Mouse (Mus musculus) urinary bladder, adult 2 months (tissue): ENCODE measurements around the gene Ifnar2. TPM values are rescaled to one million over a fixed set of nuclear protein-coding genes. Genes with fewer than 3 reads are reported as not detected.

Experiments
- DNase-seq: peaks from one replicate; pipeline ENCODE4 v3.0.0; 2022; ENCODE audit warnings: low spot score
- polyA plus RNA-seq: library from polyadenylated mRNA; depleted of rRNA; stranded (reverse); fragments of >200 nt; gene quantifications from 2 replicates; pipeline ENCODE4 v1.2.3, GENCODE M21; 2012

The Ifnar2 gene
- polyA plus RNA-seq, 1 experiment, result 57.9 TPM

- no peak for DNase-seq
Measured at GRCm38 (mm10) chr16:91391421-91391820, 18.8 kb downstream of the Ifnar2 start, which contains the start of gene Gm21970. Gm21970 (plus strand) TSS chr16:91391721.

DNA sequence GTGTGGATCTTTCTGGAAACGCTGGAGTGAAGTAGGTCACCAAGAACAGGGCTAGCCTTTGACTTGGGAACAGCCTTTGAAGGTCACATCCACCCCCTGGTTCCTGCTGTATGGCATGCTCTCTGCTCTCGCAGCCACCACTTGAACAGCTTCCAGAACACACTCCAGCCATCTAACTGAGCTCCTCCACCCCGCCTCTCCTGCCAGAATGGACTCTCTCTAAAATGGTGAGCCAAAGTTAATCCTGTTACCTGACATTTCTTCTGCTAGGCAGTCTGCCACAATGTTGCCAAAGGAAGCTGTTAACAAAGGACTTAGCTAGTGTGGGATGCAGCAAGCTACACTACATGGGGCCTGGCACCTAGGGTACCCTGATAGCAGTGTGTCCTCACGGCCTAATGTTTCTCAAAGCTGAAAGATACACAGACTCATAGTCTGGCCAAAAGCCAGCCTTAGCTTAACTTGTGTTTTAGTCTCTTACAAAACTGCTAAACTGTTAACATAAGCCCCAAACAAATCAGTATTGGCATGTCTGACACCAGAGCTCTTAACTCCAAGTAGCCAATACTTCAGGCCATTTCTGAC lies 22.3 kb downstream of the Ifnar2 start:
- no peak for DNase-seq

- DNase-seq, result no peak
Measured at GRCm38 (mm10) chr16:91395633-91396392, 23.2 kb downstream of the Ifnar2 start.

DNA sequence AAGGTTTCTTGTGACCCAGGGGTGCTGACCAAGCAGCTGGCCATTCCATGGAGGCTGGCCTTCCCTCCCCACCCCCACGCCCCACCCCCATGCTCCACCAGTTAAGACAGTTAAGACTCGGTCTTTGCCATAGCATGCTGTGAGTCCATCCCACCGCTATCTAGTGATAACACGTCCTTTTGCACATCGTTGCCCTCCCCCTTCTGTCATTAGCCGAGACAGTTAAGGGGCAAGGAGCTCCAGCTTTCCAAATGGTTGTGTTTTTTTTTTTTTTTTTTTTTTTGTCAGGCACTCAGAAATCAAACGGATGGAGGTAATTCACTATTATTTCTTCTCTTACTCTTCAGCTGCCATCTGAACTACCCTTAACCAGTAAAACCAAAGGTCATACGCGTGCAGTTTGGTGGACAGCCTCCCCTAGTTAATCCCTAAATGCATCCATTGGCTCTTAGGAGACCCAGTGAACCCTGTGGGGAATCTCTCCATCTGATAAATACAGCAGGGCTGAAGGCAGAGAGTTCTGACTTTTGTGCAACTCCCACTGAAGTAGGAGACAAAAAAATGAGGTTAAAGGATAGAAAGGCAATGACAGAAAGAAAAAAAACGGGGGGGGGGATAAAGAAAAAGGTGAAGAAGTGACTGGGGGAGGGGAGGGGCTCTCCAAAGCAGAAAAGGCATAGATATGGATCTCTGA lies 24.4 kb downstream of the Ifnar2 start:
- no peak for DNase-seq

DNA sequence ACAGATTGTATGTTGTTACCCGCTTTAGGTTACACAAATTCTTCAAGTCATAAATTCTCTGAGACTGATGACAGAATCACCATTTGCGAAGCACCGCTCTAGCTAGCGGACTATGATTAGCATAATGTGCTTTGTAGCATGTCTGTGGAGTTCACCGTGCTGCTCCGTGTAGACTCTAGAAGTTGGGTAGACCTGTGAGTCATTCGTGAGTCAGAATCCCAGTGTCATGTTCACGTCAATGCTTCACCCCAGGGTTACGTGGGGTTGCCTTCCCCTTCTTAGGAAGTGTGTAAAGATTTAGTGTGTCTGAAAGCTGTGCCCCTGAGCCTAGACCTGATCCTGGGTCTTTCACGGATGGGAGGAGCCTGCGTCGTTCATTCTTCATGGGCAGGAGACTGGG lies 25.4 kb downstream of the Ifnar2 start:
- no peak for DNase-seq

- no peak for DNase-seq
Measured at GRCm38 (mm10) chr16:91398944-91399343, 26.4 kb downstream of the Ifnar2 start.

DNA sequence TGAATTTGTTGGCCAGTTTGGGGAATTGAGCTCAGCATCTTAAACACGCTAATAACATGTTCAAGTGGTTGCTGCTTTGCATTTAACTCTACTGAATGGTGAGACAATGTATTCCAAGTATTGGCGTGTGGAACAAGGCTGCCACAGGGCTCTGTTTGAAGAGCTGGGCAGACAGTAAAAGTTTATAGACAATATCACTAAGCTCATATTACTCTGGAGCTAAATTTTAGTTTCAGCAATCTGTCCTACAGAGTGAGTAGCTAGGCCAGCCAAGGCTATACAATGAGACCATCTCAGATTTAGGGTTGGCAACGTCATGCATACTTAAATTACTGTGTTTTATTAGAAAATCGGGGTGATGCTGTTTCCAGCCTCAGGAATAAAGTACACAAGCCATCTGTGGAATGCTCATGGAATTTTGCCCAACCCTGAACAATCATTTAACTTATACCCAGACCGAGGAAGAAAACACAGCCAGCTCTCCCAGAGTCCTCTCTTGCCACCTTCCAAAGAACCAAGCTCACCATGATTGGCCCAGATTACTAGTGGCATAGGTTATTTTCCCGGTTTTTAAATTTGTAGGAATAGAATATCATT lies 29.1 kb downstream of the Ifnar2 start:
- DNase-seq, result no peak

DNA sequence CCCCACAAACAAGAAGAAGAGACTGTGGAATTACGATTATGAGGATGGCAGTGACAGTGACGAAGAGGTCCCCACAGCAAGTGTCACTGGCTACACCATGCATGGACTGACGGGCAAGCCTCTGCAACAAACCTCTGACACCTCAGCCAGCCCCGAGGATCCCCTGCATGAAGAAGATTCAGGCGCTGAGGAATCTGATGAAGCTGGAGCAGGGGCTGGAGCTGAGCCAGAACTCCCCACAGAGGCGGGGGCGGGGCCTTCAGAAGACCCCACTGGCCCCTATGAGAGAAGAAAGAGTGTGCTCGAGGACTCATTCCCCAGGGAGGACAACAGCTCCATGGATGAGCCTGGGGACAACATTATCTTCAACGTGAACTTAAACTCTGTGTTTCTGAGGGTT lies 31.2 kb downstream of the Ifnar2 start:
- DNase-seq, result no peak

- no peak for DNase-seq
Measured at GRCm38 (mm10) chr16:91404187-91404586, 31.6 kb downstream of the Ifnar2 start.

- DNase-seq, result no peak
Measured at GRCm38 (mm10) chr16:91404828-91405577, 32.4 kb downstream of the Ifnar2 start.

GRCm38 (mm10) chr16:91405640-91406584 lies 33.3 kb downstream of the Ifnar2 start, which contains the start of gene Il10rb:
Il10rb (plus strand) TSS chr16:91406164.
- peak; percentile 70 for DNase-seq

DNA sequence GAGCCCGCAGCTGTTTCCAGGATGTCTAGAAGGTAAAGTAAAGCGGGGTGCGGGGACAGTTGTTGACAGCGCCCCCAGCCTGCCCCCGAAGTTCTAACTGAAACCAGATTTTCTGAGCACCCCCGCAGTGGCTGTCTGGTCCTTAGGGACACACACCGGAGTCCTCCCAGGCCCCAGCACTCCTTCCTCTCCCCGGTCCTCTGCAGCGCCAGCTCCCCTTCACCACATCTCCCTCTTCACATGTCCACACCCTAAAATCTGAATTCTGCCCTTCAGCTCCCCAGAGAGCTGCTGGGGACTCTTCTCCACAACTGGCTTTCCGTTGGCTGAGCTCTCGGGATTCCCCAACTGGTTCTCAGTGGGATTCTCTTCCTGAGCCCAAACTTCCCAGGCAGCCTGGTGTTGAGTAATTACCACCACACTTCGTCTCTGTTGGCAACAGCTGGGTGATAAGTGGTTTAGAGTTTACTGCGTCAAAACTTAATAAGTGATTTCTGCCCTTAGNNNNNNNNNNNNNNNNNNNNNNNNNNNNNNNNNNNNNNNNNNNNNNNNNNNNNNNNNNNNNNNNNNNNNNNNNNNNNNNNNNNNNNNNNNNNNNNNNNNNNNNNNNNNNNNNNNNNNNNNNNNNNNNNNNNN lies 34.1 kb downstream of the Ifnar2 start:
- no peak for DNase-seq

GRCm38 (mm10) chr16:91413102-91413844 lies 40.7 kb downstream of the Ifnar2 start:
- no peak for DNase-seq

DNA sequence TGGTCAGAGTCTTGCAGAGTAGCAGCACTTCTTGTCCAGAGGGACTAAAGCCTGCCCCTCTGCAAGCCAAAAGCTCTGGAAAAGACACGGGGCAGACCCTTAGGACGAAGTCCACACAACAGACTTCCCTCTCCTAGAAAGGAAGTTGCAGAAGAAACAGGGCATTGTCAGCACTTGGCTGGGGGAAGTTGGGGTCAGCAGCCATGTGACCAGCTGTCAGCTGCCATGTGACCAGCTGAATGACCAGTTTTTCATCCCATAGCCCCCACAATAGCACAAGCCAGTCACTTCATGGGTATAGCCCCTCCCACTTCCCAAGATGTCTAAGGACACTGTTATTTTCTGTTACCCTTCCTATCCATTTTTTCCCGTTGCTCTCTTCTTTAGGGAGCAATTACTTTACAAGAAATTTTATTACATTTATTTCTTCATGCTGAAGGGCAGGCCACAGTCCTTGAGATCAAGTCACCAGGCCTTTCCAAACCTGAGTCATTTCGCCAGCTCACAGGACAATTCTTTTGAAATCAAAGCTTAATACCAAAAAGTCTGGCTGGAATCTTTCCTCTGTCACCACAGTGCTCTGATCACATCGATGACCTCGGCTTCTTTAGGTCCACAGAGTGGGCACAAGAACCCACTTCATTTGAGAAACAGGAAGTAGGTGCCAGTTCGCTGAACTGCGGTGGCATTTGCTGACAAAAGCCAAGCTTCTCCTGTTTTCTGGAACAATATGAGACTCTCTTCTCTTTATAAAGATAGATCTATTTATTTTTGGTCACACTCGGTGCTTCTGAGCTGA lies 43.0 kb downstream of the Ifnar2 start:
- no peak for DNase-seq

- DNase-seq, result no peak
Measured at GRCm38 (mm10) chr16:91416357-91416756, 43.8 kb downstream of the Ifnar2 start.

DNA sequence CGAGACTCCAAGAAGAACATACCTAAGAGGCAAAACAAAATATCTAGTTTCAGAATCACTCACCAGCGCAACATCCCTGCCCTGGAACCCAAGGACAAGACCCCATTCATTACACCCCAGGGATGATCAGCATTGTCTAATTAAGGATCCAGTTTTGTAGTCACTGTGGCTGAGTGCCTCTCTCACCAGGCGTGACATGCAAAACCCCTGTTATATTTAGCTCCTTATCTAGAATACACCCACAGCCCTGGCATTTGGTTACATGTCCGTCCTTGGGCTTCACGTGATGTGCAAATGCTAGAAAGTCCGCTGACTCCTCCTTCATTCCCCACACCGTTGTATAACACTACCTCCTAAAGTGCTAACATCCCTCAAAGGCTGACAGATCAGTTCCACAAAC lies 44.4 kb downstream of the Ifnar2 start:
- no peak for DNase-seq

GRCm38 (mm10) chr16:91418531-91418930 lies 45.9 kb downstream of the Ifnar2 start:
- DNase-seq, result no peak

DNA sequence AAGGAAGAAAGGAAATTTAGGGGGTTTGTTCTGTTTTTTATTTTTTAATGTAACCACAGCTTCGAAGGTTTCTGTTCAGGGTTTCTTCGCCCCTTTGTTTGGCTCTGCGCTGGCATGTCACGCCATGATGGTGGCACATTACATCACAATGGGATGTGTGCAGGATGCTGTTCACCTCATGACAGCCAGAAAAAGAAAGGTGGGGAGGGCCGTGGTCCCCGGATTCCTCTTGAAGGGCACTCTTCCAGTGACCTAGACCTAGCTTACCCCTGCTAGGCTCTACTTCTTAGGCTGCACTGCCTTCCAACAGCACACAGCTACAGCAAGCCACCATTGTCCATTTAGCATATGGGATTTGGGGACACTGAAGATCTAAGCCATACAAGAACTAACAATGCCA lies 53.2 kb downstream of the Ifnar2 start:
- DNase-seq, result no peak
